Mouse (Mus musculus) effector memory CD4-positive, alpha-beta T cell, adult 7 months (primary cell): Measurements from ENCODE around the gene Ces1b. TPM values are rescaled to one million over a fixed set of nuclear protein-coding genes. Genes with fewer than 3 reads are reported as not detected.

Experiments
- polyA plus RNA-seq: library from polyadenylated mRNA; unstranded; fragments of 100-300 nt; shearing (Covaris generic); gene quantifications from one replicate; pipeline ENCODE4 v1.2.1, GENCODE M21; 2017

Ces1b gene
- not detected for polyA plus RNA-seq

DNA sequence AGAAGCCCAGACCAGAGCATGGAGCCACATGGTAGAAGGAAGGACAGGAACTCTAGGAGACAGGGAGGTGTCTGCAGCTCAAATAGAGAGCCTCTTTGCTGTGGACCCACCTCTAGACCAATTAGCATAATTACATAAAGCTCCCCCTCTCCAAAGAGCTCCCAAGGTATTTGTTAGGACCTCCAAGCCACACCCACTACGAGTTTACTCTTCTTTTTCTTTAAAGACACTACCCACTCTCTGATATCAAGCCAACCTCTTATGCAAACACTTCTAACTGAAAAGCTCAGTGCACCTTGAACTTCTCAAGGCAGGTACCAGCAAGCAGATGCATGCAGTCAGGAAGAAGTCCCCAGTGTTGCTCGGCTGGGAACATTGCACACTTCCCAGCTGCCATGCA is at the start of gene Ces1b:
Gene Ces1b, minus strand, starts transcription at position 131 of the 400 bp plus-strand sequence.

DNA sequence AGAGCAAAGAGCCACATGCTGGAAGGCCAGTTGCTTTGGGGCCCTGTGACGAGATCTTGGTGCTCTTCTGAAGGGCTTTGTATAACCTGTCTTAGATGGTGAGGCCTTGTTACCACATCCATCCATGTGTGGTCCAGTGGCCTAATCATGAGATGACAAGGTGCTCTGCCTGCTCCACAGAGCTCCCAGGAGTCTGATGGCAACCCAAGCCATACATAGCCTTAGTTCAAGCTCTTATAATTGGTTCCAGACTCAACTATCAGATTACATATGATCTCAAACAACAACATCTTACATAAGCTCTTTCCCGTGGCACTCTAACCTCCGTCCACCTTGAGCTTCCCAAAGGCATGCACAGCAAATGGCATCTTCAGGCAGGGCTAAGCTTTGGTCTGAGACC is 31.7 kb downstream of the Ces1b start, which contains the start of gene Ces1a:
Gene Ces1a, minus strand, starts transcription at position 101 of the 400 bp plus-strand sequence.

Other genes starting within 250 kb of the Ces1b start
- gene Lpcat2, start 224.7 kb downstream of the Ces1b start, polyA plus RNA-seq, result not detected
- not detected for gene Capns2, start 178.6 kb downstream of the Ces1b start, polyA plus RNA-seq
- not detected for gene Slc6a2, start 119.9 kb downstream of the Ces1b start, polyA plus RNA-seq
- gene Ces1a, start 31.8 kb downstream of the Ces1b start, polyA plus RNA-seq, result not detected
- gene Ces1c, start 51.3 kb upstream of the Ces1b start, polyA plus RNA-seq, result not detected
- gene Ces1d, start 117.8 kb upstream of the Ces1b start, polyA plus RNA-seq, result not detected
- gene Ces1e, start 149.6 kb upstream of the Ces1b start, polyA plus RNA-seq, result not detected
- not detected for gene Ces1f, start 199.7 kb upstream of the Ces1b start, polyA plus RNA-seq